Mouse (Mus musculus) layer of hippocampus, adult 9-10 months (tissue): Measurements from ENCODE around the gene Il11ra1.

Experiments
- DNase-seq: peaks from one replicate; pipeline ENCODE4 v3.0.0; 2022; ENCODE audit warnings: low spot score

Gene Il11ra1

DNA sequence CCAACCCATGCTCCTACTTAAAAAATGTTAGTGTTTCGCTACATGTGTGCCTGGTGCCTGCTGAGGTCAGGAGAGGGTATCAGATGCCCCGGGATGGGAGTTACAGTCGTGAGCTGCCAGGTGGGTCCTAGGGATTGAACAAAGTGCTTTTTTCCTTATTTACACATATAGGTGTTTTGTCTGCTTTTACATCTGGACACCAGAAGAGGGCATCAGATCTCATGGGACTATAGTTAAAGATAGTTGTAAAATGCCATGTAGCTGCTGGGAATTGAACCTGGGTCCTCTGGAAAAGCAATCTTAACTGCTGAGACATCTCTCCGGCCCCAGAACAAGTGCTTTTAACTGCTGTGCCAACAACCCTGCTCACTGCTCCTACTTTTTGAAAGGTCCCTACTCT, 10.4 kb downstream of the Il11ra1 start:
- DNase-seq, result no peak

DNA sequence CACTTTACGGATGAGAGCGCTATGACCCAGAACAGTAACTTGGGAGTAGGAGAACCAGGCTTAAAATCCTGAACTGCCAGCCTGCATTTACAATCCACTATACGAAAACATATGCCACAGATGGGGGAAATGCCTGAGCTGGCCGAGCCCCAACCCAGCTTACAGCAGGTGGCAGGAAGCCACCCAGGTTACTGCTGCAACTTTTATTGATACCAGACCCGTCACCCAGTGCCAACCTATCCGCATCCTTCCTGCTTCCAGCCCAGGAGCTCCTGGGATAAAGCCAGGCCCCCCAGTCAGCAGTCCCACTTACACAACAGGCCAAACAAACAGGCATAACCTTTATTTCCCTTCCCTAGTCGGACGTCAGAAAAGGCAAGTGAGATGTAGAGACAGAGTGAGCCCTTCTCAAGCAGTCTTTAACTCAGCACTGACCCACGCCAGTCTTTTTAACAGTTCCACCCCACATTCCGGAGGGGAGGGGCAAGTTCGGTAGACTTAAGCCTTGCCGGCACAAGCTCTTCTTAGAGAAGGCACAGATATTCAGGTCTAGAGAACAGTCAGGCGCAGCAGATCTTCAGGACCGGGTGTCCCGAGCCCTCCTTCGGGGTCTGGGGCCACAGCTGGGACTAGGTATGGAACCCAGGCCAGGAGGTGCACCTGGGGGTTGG, 12.1 kb downstream of the Il11ra1 start:
- no peak for DNase-seq

GRCm38 (mm10) chr4:41712421-41713196, 12.8 kb downstream of the Il11ra1 start:
- no peak for DNase-seq

DNA sequence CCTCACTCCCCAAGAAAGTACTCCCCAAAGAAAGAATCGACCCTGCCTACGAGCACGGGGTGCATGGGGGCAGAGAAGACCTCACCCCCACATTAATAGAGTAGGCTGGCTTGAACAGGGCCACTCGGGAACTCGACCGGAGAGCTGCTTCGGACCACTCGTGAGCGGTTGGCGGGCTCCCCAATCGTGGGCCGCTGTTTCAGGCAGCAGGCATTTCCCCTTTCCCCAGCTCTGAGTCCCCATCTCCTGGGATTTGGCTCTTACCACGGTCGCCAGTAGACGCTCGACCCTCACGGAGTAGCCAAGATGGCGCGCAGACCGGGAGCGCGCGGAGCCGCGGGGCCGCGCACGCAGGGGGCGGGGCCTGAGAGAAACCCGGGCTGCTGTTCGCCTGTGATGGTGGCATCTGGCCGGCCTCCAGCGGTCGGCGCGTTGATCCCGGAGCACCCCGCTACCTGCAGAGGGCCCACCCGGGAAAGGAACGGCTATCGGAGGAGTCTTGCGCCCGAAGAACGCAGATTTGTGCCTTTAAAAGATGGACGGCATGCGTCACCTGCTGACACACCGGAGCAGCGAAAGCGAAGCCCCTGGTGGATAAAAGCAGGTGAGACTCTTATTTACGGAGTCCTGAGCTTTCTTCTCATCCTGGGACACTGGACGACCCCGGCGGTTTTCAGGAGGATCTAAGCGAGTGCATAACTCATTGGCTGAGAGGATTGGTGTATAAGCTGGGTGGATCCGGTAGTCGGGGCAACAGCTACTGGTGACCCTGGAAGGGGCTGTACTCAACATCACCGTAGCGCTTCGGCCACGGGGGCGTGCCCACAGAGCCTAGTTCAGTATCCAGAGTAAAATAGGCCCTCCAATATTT, 13.6 kb downstream of the Il11ra1 start, which contains the start of gene Rpp25l:
Gene Rpp25l, minus strand, starts transcription at position 338 of the 871 bp plus-strand sequence.
- peak; percentile 65 for DNase-seq

- DNase-seq, result peak; percentile 64
Observed at GRCm38 (mm10) chr4:41714276-41714675, 14.5 kb downstream of the Il11ra1 start.

DNA sequence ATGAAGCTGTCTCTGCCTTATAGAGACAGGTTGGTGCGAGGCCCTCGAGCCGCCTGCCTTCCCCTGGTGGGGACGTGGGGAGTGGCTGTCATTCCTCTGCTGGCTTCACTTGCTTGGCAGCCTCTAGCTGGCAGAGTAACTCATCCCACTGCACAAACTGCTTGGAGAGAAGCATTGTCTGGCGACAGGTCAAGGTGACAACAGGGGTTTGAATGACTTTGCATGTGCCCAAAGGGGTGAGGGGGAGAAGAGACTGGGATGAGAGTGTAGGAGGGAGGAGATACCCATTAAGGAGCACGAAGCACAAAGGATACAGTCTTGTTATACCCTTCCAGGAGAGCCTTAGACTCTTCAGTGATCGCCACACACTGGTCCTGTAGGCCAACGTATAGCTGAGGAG, 15.3 kb downstream of the Il11ra1 start:
- no peak for DNase-seq

DNA sequence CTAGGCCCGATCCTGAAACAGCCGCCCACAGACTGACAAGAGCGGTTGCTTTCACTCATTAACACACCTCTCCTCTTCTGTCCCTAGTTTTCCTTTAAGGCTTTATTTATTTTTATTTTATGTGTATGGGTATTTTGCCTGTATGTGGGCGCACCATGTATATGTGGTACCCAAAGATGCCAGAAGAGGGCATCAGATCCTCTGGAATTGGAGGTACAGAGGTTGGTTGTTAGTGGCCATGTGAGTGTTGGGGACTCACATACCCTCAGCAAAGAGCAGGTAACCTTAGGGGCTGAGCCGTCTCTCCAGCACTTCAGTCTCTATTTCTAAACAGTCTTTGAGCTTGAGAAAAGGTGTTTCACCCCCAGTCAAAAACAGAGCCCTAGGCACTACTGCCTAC, 15.8 kb downstream of the Il11ra1 start:
- no peak for DNase-seq

DNA sequence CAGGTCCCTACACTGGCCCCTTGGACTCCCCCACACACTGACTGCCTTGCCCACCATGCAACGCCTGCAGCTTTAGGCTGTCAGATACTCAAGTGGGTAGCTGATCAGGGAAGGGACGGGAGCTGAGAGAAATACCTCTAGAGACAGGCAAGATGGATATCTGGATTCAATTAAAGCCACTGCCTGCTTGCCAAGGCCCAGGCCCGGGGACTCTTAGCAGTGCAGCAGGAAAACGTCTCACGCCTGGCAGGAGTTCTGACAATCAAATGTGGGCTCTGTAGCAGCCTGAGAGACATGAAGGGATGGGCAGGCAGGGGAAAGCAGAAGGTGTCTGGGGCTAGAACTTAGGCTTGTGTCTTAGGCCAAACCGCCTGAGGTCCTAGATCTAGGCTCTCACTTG, 17.0 kb downstream of the Il11ra1 start:
- no peak for DNase-seq

DNA sequence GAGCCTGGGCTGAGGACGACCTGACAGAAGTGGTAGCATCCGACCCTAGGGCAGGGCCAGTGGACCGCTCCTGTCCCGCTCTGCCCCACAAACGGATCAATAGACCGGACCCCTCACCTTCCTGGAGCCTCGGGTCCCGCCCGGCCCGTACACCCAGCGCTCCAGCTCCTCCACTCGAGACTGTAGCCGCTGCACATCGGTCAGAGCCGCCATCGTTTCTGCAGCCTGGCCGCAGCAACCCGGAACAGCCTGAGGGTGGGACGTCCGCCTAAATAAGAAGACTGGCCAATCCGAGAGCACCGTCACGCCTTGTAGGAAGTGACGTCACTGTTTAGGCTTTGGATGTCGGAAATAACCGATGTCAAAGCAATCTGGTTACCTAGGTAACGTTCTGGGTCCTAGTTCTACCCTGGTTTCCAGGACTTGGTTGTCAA, 23.1 kb downstream of the Il11ra1 start, which contains the start of gene Dctn3:
Gene Dctn3, minus strand, starts transcription at position 253 of the 434 bp plus-strand sequence.
- DNase-seq, result peak; percentile 93

- DNase-seq, result no peak
Observed at GRCm38 (mm10) chr4:41726826-41727621, 27.2 kb downstream of the Il11ra1 start.

DNA sequence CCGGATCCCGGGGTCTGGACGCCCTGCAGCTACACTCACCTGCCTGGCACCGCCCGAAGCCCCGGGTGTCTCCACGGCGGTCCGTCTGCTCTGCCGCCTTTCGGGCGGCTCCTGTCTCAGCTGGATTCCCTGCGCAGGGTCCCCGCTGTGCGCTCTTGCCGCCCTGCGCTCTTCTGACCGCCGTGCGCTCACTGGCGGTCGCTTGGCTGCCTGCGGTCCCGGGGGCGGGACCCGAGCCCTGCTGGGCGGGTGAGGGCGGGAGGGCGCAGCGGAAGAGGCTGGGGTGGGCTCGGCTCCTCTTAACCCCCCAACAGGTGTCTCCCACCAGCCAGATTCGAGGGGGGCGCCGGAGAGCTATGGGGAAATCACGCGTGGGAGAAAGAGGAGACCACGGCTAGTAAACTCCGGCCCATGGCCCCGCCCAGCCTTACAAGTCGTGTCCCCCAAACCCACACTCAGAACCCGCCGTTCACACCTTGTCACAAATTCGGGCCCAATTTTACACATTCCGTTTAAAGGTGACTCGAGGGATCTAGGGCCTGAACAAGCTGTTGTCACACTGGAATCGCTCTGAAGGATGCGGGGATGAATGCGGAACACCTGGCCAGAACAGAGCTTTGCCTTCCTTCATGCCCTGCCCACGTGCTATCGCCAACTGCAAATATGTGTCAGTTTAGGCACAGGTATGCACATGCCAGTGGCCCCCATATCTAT, 31.4 kb downstream of the Il11ra1 start, which contains the start of gene Arid3c:
Gene Arid3c, minus strand, starts transcription at position 91 of the 714 bp plus-strand sequence.
- no peak for DNase-seq

DNA sequence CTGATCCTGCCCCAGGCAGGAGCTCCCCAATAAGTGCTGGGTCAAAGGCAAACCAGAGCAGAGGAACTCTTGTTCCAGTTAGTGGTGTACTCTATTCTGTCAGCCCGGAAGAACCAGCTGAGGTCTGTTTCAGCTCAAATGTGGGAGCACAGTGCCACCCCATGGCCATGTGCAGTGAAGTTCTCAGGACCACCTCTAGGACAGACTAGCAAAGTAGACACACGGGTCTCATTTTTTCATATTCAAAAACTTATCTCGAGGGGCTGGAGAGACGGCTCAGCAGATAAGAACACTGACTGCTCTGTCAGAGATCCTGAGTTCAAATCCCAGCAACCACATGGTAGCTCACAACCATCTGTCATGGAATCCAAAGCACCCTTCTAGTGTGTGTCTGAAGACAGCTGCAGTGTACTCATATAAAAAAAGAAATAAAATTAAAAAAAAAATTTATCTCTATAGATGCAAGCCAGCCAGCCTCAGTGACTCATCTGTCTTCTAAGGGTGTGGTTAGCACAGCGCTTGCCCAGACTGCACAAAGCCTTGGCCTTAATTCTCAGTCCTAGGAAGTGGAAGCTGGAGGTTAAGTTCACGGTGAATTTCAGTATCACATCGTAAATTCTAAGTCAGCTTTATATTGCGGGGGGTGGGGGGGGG, 37.9 kb downstream of the Il11ra1 start:
- DNase-seq, result peak; percentile 78

DNA sequence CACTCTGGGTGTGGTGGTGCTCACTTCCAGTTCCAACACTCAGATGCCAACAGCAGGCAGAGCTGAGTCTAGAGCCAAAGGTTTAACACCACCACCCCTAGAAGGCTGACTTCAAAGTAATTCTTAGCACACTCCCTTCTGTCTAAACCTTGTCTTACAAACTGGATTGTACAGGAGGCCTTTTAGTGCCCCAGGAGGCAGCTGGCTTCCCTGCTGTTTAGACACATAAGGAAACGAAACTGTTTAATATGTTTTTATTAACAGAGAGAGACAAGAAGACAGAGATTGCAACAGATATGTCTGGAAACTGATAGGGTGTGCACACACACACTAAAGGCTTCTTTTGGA, 38.4 kb downstream of the Il11ra1 start:
- DNase-seq, result no peak

- no peak for DNase-seq
Observed at GRCm38 (mm10) chr4:41739260-41739659, 39.5 kb downstream of the Il11ra1 start.

- DNase-seq, result no peak
Observed at GRCm38 (mm10) chr4:41740380-41741157, 40.8 kb downstream of the Il11ra1 start.

DNA sequence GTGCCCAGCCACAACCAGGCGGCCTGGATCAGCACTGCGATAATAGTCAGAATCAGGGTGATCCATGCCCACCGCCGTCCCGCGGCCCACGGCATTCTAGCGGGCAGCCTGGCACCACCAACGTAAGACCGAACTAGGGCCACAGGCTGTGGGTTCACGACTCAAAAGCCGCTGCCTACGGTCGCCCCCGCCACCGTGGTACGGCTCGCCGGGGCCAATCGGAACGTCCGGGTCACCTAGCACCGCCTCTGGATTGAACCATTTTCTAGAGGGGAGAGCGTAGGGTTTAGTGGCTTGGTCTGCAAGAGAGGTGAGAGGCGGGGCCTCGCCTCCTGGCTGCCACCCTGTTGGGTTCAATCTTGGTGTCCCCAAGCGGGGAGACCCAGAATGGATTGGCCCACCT, 41.4 kb downstream of the Il11ra1 start:
- peak; percentile 82 for DNase-seq

DNA sequence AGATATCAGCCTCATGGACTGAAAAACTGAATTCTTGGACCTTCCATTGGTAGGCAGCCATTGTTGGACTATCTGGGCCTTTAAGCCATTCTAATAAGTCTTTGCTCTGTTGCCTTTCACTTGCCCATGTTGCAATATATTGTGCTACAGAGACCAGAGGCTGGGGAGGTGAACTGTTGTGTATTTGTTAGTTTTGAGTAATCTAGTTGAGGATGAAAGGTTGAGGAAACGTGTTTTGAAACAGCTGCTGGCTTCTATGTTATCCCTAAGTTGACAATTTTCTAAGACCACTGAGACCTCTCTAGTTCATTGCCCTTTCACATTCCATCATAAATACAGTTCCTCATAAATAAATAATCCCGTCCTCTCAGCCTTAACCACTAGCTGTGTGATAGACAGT, 44.3 kb downstream of the Il11ra1 start:
- no peak for DNase-seq

GRCm38 (mm10) chr4:41745021-41745420, 45.2 kb downstream of the Il11ra1 start:
- no peak for DNase-seq

DNA sequence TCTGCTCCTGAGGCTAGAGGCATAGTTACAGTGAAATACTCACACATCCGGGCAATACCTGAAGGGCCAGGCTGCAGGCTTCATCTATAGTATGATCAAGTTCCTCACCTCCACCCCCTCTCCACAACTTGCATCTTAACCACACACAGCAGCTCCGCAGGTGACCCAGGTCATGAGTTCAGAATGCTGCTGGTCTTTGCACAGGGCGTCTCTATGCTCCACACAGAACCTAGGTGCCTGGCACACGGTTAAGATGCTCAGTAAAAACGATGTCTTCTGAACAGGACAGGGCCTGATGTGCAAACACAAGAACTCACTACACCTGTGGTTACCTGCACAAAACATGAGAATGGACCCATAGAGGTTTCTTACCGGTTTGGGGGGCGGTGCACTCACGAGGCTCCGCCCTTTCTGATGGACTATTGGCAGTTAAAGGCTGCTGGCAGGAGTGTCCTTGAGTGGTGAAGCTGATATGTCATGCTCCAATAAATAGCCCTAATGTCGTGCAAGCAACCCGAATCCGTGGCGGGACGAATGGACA, 55.1 kb downstream of the Il11ra1 start, which contains the start of gene Galt:
Gene Galt, plus strand, starts transcription at position 432 of the 541 bp plus-strand sequence.
- DNase-seq, result no peak
